Mouse (Mus musculus) urinary bladder, adult 2 months (tissue): ENCODE measurements around the gene March10. TPM values are rescaled to one million over a fixed set of nuclear protein-coding genes. Genes with fewer than 3 reads are reported as not detected.
A peak's percentile ranks its signal among the peaks of the same experiment; 100 is the strongest.

ENCODE experiments used
- DNase-seq: peaks from one replicate; pipeline ENCODE4 v3.0.0; 2022; ENCODE audit warnings: low spot score
- polyA plus RNA-seq: library from polyadenylated mRNA; depleted of rRNA; stranded (reverse); fragments of >200 nt; gene quantifications from 2 replicates; pipeline ENCODE4 v1.2.3, GENCODE M21; 2012

March10 gene
- polyA plus RNA-seq, 1 experiment = not detected

GRCm38 (mm10) chr11:105407846-105408441, 48.6 kb downstream of the March10 start:
- no peak for DNase-seq

GRCm38 (mm10) chr11:105402355-105402754, 54.2 kb downstream of the March10 start:
- no peak for DNase-seq

GRCm38 (mm10) chr11:105390290-105390689, 66.2 kb downstream of the March10 start:
- no peak for DNase-seq

- no peak for DNase-seq
Measured at GRCm38 (mm10) chr11:105388636-105389035, 67.9 kb downstream of the March10 start.

GRCm38 (mm10) chr11:105385266-105385665, 71.3 kb downstream of the March10 start:
- no peak for DNase-seq

- no peak for DNase-seq
Measured at GRCm38 (mm10) chr11:105375821-105376235, 80.7 kb downstream of the March10 start.

GRCm38 (mm10) chr11:105374526-105375175, 81.9 kb downstream of the March10 start:
- no peak for DNase-seq

GRCm38 (mm10) chr11:105373881-105374280, 82.7 kb downstream of the March10 start:
- no peak for DNase-seq

GRCm38 (mm10) chr11:105371818-105372217, 84.7 kb downstream of the March10 start:
- DNase-seq = no peak

GRCm38 (mm10) chr11:105369526-105370386, 86.8 kb downstream of the March10 start:
- DNase-seq = no peak

- no peak for DNase-seq
Measured at GRCm38 (mm10) chr11:105368833-105369232, 87.7 kb downstream of the March10 start.

GRCm38 (mm10) chr11:105367163-105367562, 89.4 kb downstream of the March10 start:
- no peak for DNase-seq

GRCm38 (mm10) chr11:105366051-105366450, 90.5 kb downstream of the March10 start:
- DNase-seq = no peak

- DNase-seq = no peak
Measured at GRCm38 (mm10) chr11:105365611-105366010, 90.9 kb downstream of the March10 start.

GRCm38 (mm10) chr11:105364386-105365065, 92.0 kb downstream of the March10 start:
- no peak for DNase-seq

GRCm38 (mm10) chr11:105363598-105364385, 92.7 kb downstream of the March10 start:
- no peak for DNase-seq

- DNase-seq = peak; percentile 82
Measured at GRCm38 (mm10) chr11:105362946-105363597, 93.5 kb downstream of the March10 start.

- DNase-seq = no peak
Measured at GRCm38 (mm10) chr11:105362041-105362765, 94.3 kb downstream of the March10 start.

GRCm38 (mm10) chr11:105356301-105356700, 100.2 kb downstream of the March10 start:
- DNase-seq = no peak

GRCm38 (mm10) chr11:105353891-105354280, 102.6 kb downstream of the March10 start:
- DNase-seq = no peak
